Mouse (Mus musculus): Measurements from ENCODE around the gene Brd7. TPM values are rescaled to one million over a fixed set of nuclear protein-coding genes. Genes with fewer than 3 reads are reported as not detected.

Gene Brd7
- total RNA-seq, 2 experiments from 2014 or later = 57.0 to 58.4 TPM

DNA sequence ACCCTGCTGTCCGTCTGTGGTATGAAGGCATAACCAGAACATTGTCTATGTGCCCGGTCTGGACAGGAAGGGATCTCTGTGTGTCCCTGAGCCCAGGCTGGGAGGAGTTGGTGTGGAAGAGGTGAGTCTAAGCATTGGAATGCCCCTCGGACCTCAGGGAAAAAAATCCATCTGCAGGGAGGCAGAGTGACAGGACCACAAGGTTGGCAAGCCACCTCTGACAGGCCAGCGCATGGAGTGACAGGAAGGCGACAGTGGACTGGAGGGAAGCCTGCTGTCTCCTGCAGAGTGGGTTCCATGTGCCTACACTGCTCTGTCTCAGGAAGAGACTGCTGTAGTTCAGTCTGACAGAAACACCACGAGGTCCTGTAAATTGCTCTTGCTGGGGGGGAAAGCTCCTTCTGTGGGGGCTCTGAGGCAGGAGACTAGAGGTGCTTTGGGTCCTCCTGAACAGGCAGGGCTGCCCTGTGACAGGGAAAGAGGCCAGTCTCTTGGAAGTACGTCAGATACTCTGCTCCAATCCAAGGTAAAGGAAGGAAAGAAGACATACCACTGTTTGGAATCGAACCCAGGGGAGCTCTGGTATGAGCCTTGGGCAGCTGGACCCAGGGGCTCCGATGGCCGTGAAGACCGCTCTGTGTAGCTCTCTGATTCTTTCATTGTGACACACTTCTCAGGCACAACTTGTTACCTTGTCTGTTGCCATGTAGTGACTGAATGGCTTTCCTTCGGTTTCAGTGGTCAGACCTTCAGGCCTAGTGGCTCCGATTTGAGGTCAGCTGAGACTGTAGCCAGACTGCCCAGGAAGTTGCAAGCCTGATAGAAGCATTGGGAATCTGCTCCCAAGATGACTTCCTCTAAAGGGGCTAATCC is 78.5 kb downstream of the Brd7 start:
- no peak overlapping the region for H3K27ac ChIP-seq

DNA sequence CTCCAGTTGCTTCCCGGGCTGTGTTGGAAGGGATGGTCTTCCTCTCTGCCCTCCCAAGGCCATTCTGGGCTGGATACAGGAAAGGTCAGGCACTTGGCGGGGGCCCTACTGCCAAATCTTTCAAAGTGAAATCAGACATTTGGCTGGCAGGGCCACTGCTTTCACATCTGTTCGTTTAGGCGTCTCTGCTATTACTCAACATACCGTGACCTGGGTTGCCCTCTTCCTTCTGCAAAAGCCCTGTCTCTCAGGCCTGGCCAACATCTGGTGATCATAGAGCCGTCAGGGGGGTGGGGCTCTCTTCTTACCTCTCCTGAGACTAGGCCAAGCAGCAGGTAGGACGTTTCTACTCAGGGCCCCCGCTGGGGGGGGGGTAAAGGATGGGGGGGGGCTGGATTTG is 79.3 kb downstream of the Brd7 start:
- no peak overlapping the region for H3K27ac ChIP-seq
- H3K4me3 ChIP-seq = no peak overlapping the region
- no peak for TF ChIP-seq CTCF (conservative IDR thresholded peaks at IDR 0.05)
- no peak for DNase-seq (ENCODE audit: low spot score in 2 of 2)

More for the DNA sequence above, 78.5 kb downstream of the Brd7 start:
- no peak for TF ChIP-seq CTCF (conservative IDR thresholded peaks at IDR 0.05)
- DNase-seq (ENCODE audit: low spot score in 2 of 2) = no peak
- no peak overlapping the region for H3K4me3 ChIP-seq

Other genes starting within 250 kb of the Brd7 start
- 10 to 100 TPM; 30.7 to 32.1 TPM for gene Cnep1r1, start 243.4 kb downstream of the Brd7 start, total RNA-seq (2021)
- 10 to 100 TPM; 30.0 to 32.9 TPM for gene Heatr3, start 224.3 kb downstream of the Brd7 start, total RNA-seq (2021)
- 10 to 100 TPM; 37.3 to 37.5 TPM for gene Tent4b, start 163.0 kb downstream of the Brd7 start, total RNA-seq (2021)
- 1 to 10 TPM; 2.1 to 2.6 TPM for gene Adcy7, start 89.8 kb downstream of the Brd7 start, total RNA-seq (2021)
- 10 to 100 TPM in 1 of 2 experiments, 1 to 10 TPM in 1; 8.8 to 10.1 TPM for gene Nkd1, start 159.2 kb upstream of the Brd7 start, total RNA-seq (2021)

Measured in layer of hippocampus, adult 2 months (tissue).